Mouse (Mus musculus): ENCODE results near the gene Serpinf2. TPM values are rescaled to one million over a fixed set of nuclear protein-coding genes. Genes with fewer than 3 reads are reported as not detected.
A peak's percentile ranks its signal among the peaks of the same experiment; 100 is the strongest.

The Serpinf2 gene
- polyA plus RNA-seq, 1 experiment = 0.70 TPM

GRCm38 (mm10) chr11:75461743-75462252 is 22.4 kb upstream of the Serpinf2 start:
- peak overlapping the region; percentile 74 for H3K27ac ChIP-seq (ENCODE audit: control insufficient read depth, insufficient read depth, low read depth, low read length, poor library complexity)
- WGBS = under 1% methylated on average over 30 of the region's 30 CpGs
- TF ChIP-seq CTCF (IDR thresholded peaks at IDR 0.05; ENCODE audit: control insufficient read depth, insufficient read depth, low read length) (no peak), POLR2A (IDR thresholded peaks at IDR 0.05; ENCODE audit: borderline replicate concordance, control insufficient read depth, low read depth, low read length) (no peak)
- H3K4me1 ChIP-seq (ENCODE audit: control insufficient read depth, insufficient read depth, low read length) = peaks cover 6% of the 10 kb centered on the region; the same call in 1 of the 2 replicates
- H3K4me3 ChIP-seq (replicated peaks; ENCODE audit: control insufficient read depth, low read depth, low read length) = peak overlapping the region; percentile 75

GRCm38 (mm10) chr11:75460844-75461742 is 21.7 kb upstream of the Serpinf2 start, which contains the start of gene Tlcd2:
Gene Tlcd2, plus strand, starts transcription at chr11:75461715.
- Histone ChIP-seq H3K4me1 (ENCODE audit: control insufficient read depth, insufficient read depth, low read length) (peaks cover 7% of the 10 kb centered on the region; the same call in 1 of the 2 replicates), H3K4me3 (replicated peaks; ENCODE audit: control insufficient read depth, low read depth, low read length) (peak within 1 kb of the TSS; percentile 75), H3K27ac (ENCODE audit: control insufficient read depth, insufficient read depth, low read depth, low read length, poor library complexity) (peak within 1 kb of the TSS; percentile 92)
- WGBS = under 1% methylated on average over 46 of the region's 46 CpGs
- TF ChIP-seq CTCF (IDR thresholded peaks at IDR 0.05; ENCODE audit: control insufficient read depth, insufficient read depth, low read length) (no peak), POLR2A (IDR thresholded peaks at IDR 0.05; ENCODE audit: borderline replicate concordance, control insufficient read depth, low read depth, low read length) (peak; percentile 99)

GRCm38 (mm10) chr11:75460103-75460843 is 20.9 kb upstream of the Serpinf2 start:
- WGBS = under 1% methylated on average over 19 of the region's 19 CpGs

GRCm38 (mm10) chr11:75459751-75460102 is 20.3 kb upstream of the Serpinf2 start:
- H3K4me3 ChIP-seq (replicated peaks; ENCODE audit: control insufficient read depth, low read depth, low read length) = peak overlapping the region; percentile 1
- H3K27ac ChIP-seq (ENCODE audit: control insufficient read depth, insufficient read depth, low read depth, low read length, poor library complexity) = peak overlapping the region; percentile 92
- 11% methylated on average over 5 of the region's 5 CpGs for WGBS
- TF ChIP-seq CTCF (IDR thresholded peaks at IDR 0.05; ENCODE audit: control insufficient read depth, insufficient read depth, low read length) = no peak
- no peak for TF ChIP-seq POLR2A (IDR thresholded peaks at IDR 0.05; ENCODE audit: borderline replicate concordance, control insufficient read depth, low read depth, low read length)
- H3K4me1 ChIP-seq (ENCODE audit: control insufficient read depth, insufficient read depth, low read length) = peaks cover 10% of the 10 kb centered on the region

More at GRCm38 (mm10) chr11:75460103-75460843, 20.9 kb upstream of the Serpinf2 start:
- H3K4me1 ChIP-seq (ENCODE audit: control insufficient read depth, insufficient read depth, low read length) = peaks cover 7% of the 10 kb centered on the region; the same call in 1 of the 2 replicates
- H3K4me3 ChIP-seq (replicated peaks; ENCODE audit: control insufficient read depth, low read depth, low read length) = peak overlapping the region; percentile 56
- peak overlapping the region; percentile 92 for H3K27ac ChIP-seq (ENCODE audit: control insufficient read depth, insufficient read depth, low read depth, low read length, poor library complexity)
- TF ChIP-seq CTCF (IDR thresholded peaks at IDR 0.05; ENCODE audit: control insufficient read depth, insufficient read depth, low read length) (no peak), POLR2A (IDR thresholded peaks at IDR 0.05; ENCODE audit: borderline replicate concordance, control insufficient read depth, low read depth, low read length) (no peak)

DNA sequence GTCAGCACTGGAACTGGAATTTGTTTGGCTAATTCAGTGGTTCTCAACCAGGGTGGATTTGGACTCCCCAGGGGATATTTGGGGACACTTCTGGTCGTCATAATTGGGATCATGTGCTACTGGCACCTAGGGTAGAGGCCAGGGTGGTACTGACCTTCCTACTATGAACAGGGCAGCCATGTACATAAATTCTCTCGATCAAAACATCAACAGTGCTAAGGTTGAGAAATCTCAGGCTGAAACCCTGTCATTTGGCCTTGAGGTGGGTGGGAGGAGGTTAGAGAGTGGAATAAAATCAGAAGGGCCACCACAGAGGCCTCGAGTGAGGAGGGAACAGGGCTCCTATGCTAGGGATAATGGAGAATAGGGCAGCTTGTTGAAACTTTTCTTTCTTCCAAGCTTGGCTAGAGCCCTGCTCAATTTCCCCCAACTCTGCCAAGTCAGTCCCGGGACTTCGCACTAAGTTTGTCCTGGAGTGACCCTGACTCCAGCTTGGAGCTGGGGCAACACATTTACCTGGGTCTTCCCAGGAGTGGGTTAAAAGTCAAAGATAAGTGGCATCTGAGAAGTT is 19.8 kb upstream of the Serpinf2 start:
- 38% methylated on average over 5 of the region's 5 CpGs for WGBS
- Histone ChIP-seq H3K27ac (ENCODE audit: control insufficient read depth, insufficient read depth, low read depth, low read length, poor library complexity) (peak overlapping the region; percentile 92), H3K4me3 (replicated peaks; ENCODE audit: control insufficient read depth, low read depth, low read length) (no peak overlapping the region), H3K4me1 (ENCODE audit: control insufficient read depth, insufficient read depth, low read length) (peaks cover 10% of the 10 kb centered on the region)
- TF ChIP-seq CTCF (IDR thresholded peaks at IDR 0.05; ENCODE audit: control insufficient read depth, insufficient read depth, low read length) = no peak
- TF ChIP-seq POLR2A (IDR thresholded peaks at IDR 0.05; ENCODE audit: borderline replicate concordance, control insufficient read depth, low read depth, low read length) = no peak

GRCm38 (mm10) chr11:75458628-75459041 is 19.2 kb upstream of the Serpinf2 start:
- Histone ChIP-seq H3K27ac (ENCODE audit: control insufficient read depth, insufficient read depth, low read depth, low read length, poor library complexity) (peak overlapping the region; percentile 92; the same call in 1 of the 2 replicates), H3K4me3 (replicated peaks; ENCODE audit: control insufficient read depth, low read depth, low read length) (no peak overlapping the region), H3K4me1 (ENCODE audit: control insufficient read depth, insufficient read depth, low read length) (peaks cover 12% of the 10 kb centered on the region)
- WGBS = 6% methylated on average over 8 of the region's 8 CpGs
- TF ChIP-seq POLR2A (IDR thresholded peaks at IDR 0.05; ENCODE audit: borderline replicate concordance, control insufficient read depth, low read depth, low read length) = no peak
- TF ChIP-seq CTCF (IDR thresholded peaks at IDR 0.05; ENCODE audit: control insufficient read depth, insufficient read depth, low read length) = no peak

- Histone ChIP-seq H3K4me1 (ENCODE audit: control insufficient read depth, insufficient read depth, low read length) (peaks cover 14% of the 10 kb centered on the region), H3K4me3 (replicated peaks; ENCODE audit: control insufficient read depth, low read depth, low read length) (no peak overlapping the region), H3K27ac (ENCODE audit: control insufficient read depth, insufficient read depth, low read depth, low read length, poor library complexity) (peak overlapping the region; percentile 92; the same call in 1 of the 2 replicates)
- TF ChIP-seq CTCF (IDR thresholded peaks at IDR 0.05; ENCODE audit: control insufficient read depth, insufficient read depth, low read length) (peak; percentile 30; the same call in 1 of the 2 replicates), POLR2A (IDR thresholded peaks at IDR 0.05; ENCODE audit: borderline replicate concordance, control insufficient read depth, low read depth, low read length) (no peak)
- 23% methylated on average over 3 of the region's 3 CpGs for WGBS
Measured at GRCm38 (mm10) chr11:75458169-75458568, 18.8 kb upstream of the Serpinf2 start.

Measured in bone marrow, adult 2 months (tissue).